Mouse (Mus musculus) urinary bladder, adult 18-20 months (tissue): Measurements from ENCODE around the gene Tia1.
"Not testable (repeated sequence)": the region's sequence is repeated elsewhere in the genome, so short reads cannot be mapped to it uniquely, and the experiment has no call there.

Experiments used
- DNase-seq, 2 experiments: peaks; one replicate each; pipeline ENCODE4 v3.0.0; 2022; ENCODE audit warnings: low spot score in 2 of 2, mixed read lengths in 2 of 2

Tia1 gene

DNA sequence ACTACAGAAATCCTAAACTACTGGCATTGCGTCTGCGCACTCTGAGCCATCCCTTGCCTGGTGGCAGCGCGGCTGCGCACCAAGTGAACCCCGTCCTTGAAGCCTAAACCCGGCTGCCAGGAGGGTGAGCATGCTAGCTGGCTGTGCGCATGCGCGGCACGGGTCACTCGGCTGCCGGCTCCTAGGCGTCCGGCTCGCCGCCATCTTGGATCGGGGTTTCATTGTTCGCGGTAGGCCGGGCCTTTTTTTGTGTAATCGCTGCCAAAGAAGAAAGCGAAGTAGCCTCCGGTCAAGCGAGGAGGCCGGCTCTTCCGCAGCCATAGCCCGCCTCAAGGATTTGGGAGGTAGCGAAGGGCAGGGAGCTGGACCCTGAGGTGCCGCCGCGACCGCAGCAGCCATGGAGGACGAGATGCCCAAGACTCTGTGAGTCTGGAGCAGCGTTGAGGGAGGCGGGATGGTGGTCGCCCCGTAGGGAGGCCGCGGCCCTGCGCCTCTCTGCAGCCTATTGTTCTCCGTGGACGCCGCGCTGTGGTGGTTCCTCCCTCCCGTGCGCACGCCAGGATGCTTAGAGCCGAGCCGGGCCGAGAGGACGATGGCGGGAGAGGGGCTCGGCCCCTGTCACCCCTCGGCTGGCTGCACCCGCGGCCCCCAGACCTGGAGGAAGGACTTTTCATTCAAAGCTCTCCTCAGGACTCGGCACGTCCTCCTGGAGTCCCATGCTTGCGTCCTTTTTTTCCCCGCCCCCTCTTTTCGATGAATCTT lies at the start of gene Tia1:
Gene Tia1, plus strand, starts transcription at position 120 of the 762 bp plus-strand sequence.
- peak; percentile 82 to 96 for DNase-seq

- DNase-seq, result no peak
Observed at GRCm38 (mm10) chr6:86354948-86355347, 49.1 kb upstream of the Tia1 start.

DNA sequence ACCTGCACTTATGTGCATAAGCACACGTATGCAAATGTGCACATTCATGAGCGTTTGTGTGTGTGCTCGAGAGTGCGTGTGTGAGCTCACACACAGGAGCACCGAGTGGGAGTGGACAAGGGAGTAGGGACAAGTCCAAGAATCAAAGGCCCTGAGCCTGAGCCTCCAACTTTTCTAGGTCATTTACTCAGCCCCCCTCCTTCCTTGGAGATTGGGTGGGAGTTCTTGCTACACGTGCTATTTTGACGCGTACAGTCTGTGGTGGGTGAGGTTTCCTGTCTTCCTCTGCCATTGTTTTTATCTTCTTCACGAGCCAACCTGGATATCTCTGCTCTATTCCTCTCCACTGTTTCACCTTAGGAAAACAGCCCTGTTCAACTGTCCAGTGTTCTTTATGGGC lies 47.1 kb upstream of the Tia1 start:
- DNase-seq, result no peak

GRCm38 (mm10) chr6:86360691-86361090 lies 43.3 kb upstream of the Tia1 start:
- no peak for DNase-seq

DNA sequence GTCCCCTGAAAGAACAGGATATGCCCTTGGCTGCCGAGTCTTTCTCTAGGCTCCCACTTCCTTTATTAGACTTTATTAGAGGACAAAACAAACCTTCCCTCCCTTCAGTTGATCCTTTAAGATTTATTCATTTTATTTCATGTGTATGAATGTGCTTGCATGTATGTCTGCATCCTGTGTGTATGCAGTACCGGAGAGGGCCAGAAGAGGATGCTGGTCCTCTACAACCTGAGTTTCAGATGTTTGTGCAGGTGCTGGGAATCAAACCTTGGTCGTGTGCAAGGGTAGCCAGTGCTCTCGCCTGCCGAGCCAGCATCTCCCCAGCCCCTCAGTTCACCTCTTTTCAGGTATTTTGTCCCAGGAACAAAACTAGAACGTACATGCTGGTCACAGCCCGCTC lies 42.6 kb upstream of the Tia1 start:
- no peak for DNase-seq

DNA sequence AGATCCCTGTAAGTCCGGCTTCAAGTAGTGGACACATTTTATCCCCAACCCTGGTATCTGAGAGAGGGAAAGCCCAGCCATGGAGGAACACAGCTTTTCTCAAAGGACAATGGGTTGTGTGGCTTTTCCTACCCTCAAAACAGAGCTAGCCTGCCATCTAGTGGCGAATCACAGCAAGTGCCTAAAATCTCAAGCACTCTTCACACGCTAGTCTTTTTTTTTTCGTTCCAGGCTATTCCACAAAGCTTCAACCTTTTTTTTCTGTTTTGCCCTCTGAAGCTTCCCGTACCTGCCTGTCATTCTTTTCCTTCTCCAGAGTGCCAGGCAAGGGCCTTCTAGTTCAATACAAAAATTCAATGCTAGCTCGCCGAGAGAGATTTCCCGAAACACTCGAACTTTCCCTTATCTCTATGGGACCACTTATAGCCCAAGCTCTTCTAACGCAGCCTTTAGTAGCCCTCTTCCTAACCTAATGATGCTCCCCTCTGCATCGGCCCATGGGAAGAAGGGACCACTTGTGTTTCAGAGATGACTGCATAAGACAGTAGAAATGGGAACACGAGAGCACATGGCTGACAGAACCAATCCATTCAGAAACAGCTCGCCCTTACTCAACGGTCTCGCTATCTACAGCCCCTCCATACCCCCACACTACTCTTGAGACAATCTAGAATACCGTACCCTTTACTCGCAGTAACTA lies 39.4 kb upstream of the Tia1 start:
- DNase-seq, result peak; percentile 45 to 61

DNA sequence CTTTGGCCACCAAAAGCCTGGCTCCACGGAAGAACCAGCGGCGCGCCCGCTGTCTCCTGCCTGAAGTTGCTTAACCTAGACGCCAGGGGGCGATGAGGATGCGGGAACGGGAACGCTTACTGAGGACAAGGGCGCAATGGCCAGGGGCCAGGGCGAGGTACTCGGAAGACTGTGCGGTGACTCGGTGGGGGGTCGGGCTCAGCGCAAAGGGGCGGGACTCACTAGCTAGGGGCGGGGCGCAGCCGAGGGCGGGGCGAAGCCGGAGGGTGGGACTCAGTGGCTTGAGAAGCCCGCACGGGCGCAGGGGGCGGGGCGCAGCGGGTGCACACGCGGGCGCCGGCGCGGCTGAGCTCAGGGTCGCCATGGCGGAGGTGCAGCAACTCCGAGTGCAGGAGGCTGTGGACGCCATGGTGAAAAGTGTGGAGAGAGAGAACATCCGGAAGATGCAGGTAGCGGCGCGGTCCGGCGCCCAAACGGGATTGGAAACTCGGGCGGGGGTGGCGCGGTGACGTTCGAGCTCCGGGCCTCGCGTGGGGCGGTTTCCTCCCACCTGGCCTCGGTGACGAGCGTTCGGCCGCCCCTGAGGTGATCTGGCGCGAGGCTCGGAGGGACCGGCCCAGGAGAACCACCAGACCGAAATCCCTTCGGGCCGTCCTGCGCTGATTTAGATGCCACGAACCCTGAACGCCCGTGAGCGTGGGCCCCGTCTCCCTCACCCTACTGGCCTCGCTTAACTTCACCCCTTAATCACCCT lies 38.5 kb upstream of the Tia1 start, which contains the start of gene Fam136a:
Gene Fam136a, plus strand, starts transcription at position 276 of the 754 bp plus-strand sequence.
- peak; percentile 89 to 93 for DNase-seq

GRCm38 (mm10) chr6:86366125-86366852 lies 37.7 kb upstream of the Tia1 start:
- DNase-seq, result peak in 1 of 2 experiments; percentile 25

DNA sequence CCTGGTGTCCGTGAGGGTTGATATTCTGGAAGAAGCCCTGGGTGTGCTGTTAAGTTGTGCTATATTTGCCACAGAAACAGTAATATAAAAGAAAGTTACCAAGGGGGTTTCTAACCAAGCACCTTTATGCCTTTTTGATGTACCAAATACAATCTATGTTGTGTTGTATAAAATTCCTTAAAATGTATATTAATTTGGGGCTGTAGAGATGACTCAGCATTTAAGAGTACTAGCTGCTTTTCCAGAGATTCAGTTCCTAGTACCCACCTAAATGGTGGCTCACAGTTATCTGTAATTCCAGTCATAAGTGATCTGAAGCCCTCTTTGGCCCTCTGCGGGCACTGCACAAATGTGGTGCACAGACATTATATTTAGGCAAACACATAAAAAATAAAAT lies 37.2 kb upstream of the Tia1 start:
- no peak for DNase-seq

- no peak for DNase-seq
Observed at GRCm38 (mm10) chr6:86368479-86368878, 35.5 kb upstream of the Tia1 start.

GRCm38 (mm10) chr6:86370093-86370713 lies 33.8 kb upstream of the Tia1 start:
- DNase-seq, result no peak

DNA sequence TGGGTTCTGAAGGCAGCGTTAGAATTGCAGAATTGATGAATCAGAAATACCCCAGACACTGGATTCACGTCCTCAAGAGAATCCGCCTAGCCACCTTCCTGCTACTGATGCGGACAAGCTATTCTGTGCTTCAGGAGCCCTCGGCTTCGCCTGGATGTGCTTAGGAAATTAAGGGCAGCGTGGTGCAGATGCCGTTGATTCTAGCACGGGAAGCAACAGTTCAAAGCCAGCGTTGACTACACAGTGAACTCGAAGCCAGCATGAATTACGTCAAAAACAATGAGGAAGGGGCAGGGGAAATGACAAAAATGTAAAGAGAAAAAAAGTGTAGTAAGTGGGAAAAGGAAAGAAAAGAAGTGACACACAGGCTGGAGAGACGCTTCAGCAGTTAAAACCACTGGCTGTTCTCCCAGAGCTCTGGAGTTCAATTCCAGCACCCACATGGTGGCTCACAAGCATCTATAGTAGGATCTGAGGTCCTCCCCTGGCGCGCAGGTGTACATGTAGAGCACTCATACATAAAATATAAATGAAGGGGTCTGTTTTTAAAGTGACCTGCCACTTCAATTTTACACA lies 33.2 kb upstream of the Tia1 start, which contains the start of gene Snrpg:
Gene Snrpg, plus strand, starts transcription at position 541 of the 576 bp plus-strand sequence.
- DNase-seq, result no peak

DNA sequence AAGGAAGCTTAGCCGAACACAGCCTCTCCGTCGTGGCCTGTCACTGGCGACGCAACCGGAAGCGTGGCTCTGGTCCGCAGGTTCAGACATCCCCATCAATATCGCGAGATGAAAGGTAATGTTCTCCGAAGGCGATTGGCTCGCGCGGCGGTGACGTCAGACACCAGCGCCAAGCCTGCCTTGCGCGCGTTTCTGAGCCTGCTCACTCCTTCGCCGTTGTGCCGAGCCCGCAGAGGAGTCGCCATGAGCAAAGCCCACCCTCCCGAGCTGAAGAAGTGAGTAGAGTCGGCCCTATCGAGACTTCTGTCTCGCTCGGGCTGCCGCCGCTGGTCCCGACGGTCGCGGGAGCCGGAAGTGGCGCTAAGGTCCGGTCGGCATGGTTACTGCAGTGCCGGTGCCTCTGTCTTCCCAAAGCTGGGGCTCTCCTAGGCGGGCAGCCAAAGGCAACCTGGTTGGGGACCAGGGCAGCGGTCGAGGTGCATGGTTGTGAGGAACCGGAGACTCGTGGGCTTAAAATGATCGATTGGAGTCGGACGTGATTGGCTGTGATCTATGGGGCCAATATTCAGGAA lies 32.6 kb upstream of the Tia1 start:
- DNase-seq, result peak; percentile 93 to 94

DNA sequence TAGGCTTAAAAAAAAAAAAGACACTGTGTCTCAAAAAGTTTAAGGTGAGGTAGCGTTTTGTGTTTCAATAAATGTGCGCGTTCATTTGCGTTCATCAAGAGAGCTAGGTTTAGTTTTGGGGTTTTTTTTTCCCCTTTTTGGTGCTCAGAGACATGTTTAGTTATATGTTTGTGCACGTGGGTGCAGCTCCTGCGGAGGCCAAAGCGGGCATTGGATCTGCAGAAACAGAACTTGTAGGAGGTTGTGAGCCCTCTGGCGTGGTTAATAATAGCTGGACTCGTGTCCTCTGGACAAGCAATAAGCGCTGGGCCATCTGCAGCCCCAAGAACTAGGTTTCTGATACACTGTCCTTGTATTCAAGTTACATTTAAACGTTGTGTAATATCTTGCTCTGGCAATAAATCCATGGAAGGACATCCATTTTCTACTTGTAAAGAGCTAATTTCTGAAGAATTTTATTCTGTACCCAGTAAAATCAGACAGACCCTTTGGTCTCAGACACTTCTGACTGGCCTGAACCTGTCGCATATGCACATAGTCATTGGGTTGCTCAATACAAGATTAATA lies 32.0 kb upstream of the Tia1 start:
- DNase-seq, result no peak

DNA sequence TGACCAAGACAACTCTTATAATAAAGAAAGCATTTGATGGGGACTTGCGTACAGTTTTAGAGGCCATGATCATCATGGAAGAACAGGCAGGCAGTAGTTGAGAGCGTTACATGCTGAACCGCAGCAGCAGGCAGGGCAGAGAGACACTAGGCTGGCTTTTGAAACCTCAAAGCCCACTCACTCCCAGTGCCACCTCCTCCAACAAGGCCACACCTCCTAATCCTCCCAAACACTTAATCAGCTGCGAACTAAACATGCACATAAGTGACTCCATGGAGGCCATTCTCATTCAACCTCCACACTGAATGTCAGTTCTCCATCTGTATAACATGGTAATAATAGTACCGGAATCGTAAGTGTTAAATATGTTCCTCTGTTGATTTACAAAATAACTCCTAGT lies 30.5 kb upstream of the Tia1 start:
- no peak for DNase-seq

- DNase-seq, result no peak
Observed at GRCm38 (mm10) chr6:86378341-86378740, 25.7 kb upstream of the Tia1 start.

DNA sequence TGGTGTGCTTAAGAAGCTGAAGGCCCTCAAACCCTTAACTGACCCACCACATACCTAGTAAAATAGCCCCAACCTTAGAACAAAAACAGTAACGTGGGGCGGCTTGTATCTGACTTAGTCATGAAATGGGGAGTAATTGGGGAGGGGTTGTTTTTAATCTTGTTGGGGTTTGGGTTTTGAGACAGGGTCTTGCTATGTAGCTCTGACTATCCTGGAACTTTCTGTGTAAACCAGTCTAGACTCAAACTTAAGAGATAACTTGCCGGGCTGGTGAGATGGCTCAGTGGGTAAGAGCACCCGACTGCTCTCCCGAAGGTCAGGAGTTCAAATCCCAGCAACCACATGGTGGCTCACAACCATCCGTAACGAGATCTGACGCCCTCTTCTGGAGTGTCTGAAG lies 23.9 kb upstream of the Tia1 start:
- DNase-seq, result not testable (repeated sequence)

DNA sequence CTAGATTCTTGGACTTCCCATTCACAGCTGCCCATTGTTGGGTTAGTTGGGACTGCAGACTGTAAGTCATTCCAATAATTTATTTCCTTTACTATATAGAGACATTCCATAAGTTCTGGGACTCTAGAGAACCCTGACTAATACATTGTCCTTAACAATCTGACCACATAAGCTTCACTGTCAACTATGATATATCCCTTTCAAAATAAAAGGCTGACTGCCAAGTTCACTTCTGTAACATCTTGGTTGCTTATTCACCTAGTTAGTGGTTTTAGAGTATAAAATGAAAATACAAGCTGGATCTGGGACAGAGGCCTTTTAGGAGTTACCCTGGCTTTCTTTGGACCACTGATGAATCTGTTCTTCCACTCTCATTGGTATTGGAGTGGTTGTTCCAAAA lies 21.5 kb upstream of the Tia1 start:
- DNase-seq, result no peak

DNA sequence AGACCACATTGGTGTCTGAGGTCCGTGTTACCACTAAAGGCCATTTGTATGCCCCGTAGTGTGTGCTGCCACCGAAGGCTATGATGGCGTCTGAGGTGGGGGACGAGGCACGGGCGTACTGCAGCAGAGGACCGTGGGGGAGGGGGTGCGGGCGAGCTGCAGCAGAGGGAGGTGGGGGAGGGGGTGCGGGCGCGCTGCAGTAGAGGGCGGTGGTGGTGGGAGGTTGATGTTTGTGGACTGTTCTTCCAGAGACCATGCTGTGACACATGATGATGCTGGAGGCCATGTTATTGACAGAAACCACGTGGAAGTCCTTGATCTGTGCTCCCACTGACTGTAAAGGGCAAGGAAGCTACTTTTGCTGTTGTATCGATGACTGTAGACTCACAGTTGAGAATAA lies 20.6 kb upstream of the Tia1 start:
- DNase-seq, result no peak

DNA sequence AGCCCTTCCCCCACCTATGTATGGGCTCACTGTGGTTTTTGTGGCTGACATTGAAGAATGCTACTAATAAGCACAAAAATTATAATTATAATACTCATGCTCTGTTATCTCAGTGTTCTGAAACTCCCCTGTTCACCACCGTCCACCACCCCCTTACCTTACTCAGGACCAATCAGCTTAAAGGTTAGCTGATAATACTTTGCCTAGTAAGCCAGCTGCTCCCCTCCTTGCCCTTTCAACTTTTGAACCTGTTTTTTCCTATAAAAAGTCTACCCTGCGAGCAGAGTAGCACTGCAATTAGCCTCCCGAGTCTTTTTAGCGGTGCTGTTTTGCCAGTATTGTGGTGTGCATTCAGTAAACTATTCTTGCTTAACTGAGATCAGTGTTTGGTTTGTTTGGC lies 19.3 kb upstream of the Tia1 start:
- no peak for DNase-seq
